Mouse (Mus musculus): ENCODE measurements around the gene Rad1.
"Not testable (repeated sequence)": the region's sequence is repeated elsewhere in the genome, so short reads cannot be mapped to it uniquely, and the experiment has no call there.

Rad1 gene

GRCm38 (mm10) chr15:10485484-10486364 is at the start of gene Rad1, which contains the start of gene Brix1:
TSS of gene Rad1 (plus strand) at chr15:10486018.
TSS of gene Brix1 (minus strand) at chr15:10485947.
- peak; percentile 94 for DNase-seq (ENCODE audit: low spot score)

GRCm38 (mm10) chr15:10436893-10437292 is 48.9 kb upstream of the Rad1 start:
- DNase-seq (ENCODE audit: low spot score) = no peak

- DNase-seq (ENCODE audit: low spot score) = no peak
These were observed 45.9 kb upstream of the Rad1 start for GRCm38 (mm10) chr15:10439963-10440362.

GRCm38 (mm10) chr15:10441493-10441892 is 44.3 kb upstream of the Rad1 start:
- DNase-seq (ENCODE audit: low spot score) = no peak

- DNase-seq (ENCODE audit: low spot score) = no peak
These were observed 43.5 kb upstream of the Rad1 start for GRCm38 (mm10) chr15:10442275-10442674.

- no peak for DNase-seq (ENCODE audit: low spot score)
These were observed 38.7 kb upstream of the Rad1 start for GRCm38 (mm10) chr15:10447102-10447501.

- peak; percentile 9 for DNase-seq (ENCODE audit: low spot score)
These were observed 24.8 kb upstream of the Rad1 start for GRCm38 (mm10) chr15:10460986-10461385.

- no peak for DNase-seq (ENCODE audit: low spot score)
These were observed 22.3 kb upstream of the Rad1 start for GRCm38 (mm10) chr15:10463555-10463954.

GRCm38 (mm10) chr15:10464678-10465077 is 21.1 kb upstream of the Rad1 start:
- no peak for DNase-seq (ENCODE audit: low spot score)

GRCm38 (mm10) chr15:10468761-10469160 is 17.1 kb upstream of the Rad1 start:
- no peak for DNase-seq (ENCODE audit: low spot score)

- DNase-seq (ENCODE audit: low spot score) = peak; percentile 14
These were observed 16.1 kb upstream of the Rad1 start for GRCm38 (mm10) chr15:10469641-10470150.

- peak; percentile 89 for DNase-seq (ENCODE audit: low spot score)
These were observed 15.5 kb upstream of the Rad1 start, which contains the start of gene Dnajc21 for GRCm38 (mm10) chr15:10470151-10470831. TSS of gene Dnajc21 (minus strand) at chr15:10470516.

GRCm38 (mm10) chr15:10470941-10471340 is 14.9 kb upstream of the Rad1 start:
- no peak for DNase-seq (ENCODE audit: low spot score)

- DNase-seq (ENCODE audit: low spot score) = no peak
These were observed 584 bp downstream of the Rad1 start for GRCm38 (mm10) chr15:10486365-10486839.

- no peak for DNase-seq (ENCODE audit: low spot score)
These were observed 1.4 kb downstream of the Rad1 start for GRCm38 (mm10) chr15:10487246-10487645.

- DNase-seq (ENCODE audit: low spot score) = no peak
These were observed 4.3 kb downstream of the Rad1 start for GRCm38 (mm10) chr15:10490101-10490500.

GRCm38 (mm10) chr15:10495944-10496343 is 10.1 kb downstream of the Rad1 start:
- DNase-seq (ENCODE audit: low spot score) = no peak

- DNase-seq (ENCODE audit: low spot score) = not testable (repeated sequence)
These were observed 10.9 kb downstream of the Rad1 start for GRCm38 (mm10) chr15:10496696-10497095.

GRCm38 (mm10) chr15:10499593-10499992 is 13.8 kb downstream of the Rad1 start:
- DNase-seq (ENCODE audit: low spot score) = no peak

GRCm38 (mm10) chr15:10500035-10500434 is 14.2 kb downstream of the Rad1 start:
- DNase-seq (ENCODE audit: low spot score) = no peak

- peak; percentile 52 for DNase-seq (ENCODE audit: low spot score)
These were observed 15.3 kb downstream of the Rad1 start for GRCm38 (mm10) chr15:10500838-10501719.

GRCm38 (mm10) chr15:10506099-10506498 is 20.3 kb downstream of the Rad1 start:
- DNase-seq (ENCODE audit: low spot score) = peak; percentile 31

Measured in urinary bladder, postnatal 14 days (tissue).